Mouse (Mus musculus): ENCODE results near the gene Vps37d.

Gene Vps37d

GRCm38 (mm10) chr5:135077564-135078481 is at the start of gene Vps37d:
Gene Vps37d (minus strand): TSS chr5:135078266.
- DNase-seq = peak; percentile 91 to 99

GRCm38 (mm10) chr5:135127669-135128068 is 49.6 kb upstream of the Vps37d start:
- no peak for DNase-seq

GRCm38 (mm10) chr5:135126121-135126520 is 48.1 kb upstream of the Vps37d start:
- no peak for DNase-seq

GRCm38 (mm10) chr5:135120753-135121152 is 42.7 kb upstream of the Vps37d start:
- no peak for DNase-seq

- peak; percentile 58 to 74 for DNase-seq
Measured at GRCm38 (mm10) chr5:135118589-135119081, 40.6 kb upstream of the Vps37d start.

GRCm38 (mm10) chr5:135115241-135115640 is 37.2 kb upstream of the Vps37d start:
- no peak for DNase-seq

GRCm38 (mm10) chr5:135113782-135114181 is 35.7 kb upstream of the Vps37d start:
- DNase-seq = no peak

GRCm38 (mm10) chr5:135109976-135110375 is 31.9 kb upstream of the Vps37d start:
- DNase-seq = no peak

GRCm38 (mm10) chr5:135109426-135109825 is 31.4 kb upstream of the Vps37d start:
- DNase-seq = no peak

GRCm38 (mm10) chr5:135109017-135109416 is 31.0 kb upstream of the Vps37d start:
- no peak for DNase-seq

- DNase-seq = peak; percentile 59 to 62
Measured at GRCm38 (mm10) chr5:135107521-135108501, 29.7 kb upstream of the Vps37d start.

- peak; percentile 28 to 39 for DNase-seq
Measured at GRCm38 (mm10) chr5:135106758-135107256, 28.7 kb upstream of the Vps37d start.

GRCm38 (mm10) chr5:135103999-135104660 is 26.1 kb upstream of the Vps37d start:
- no peak for DNase-seq

- no peak for DNase-seq
Measured at GRCm38 (mm10) chr5:135100981-135101380, 22.9 kb upstream of the Vps37d start.

GRCm38 (mm10) chr5:135089653-135090052 is 11.6 kb upstream of the Vps37d start, which contains the start of gene Mlxipl:
Gene Mlxipl (plus strand): TSS chr5:135089890.
- no peak for DNase-seq

GRCm38 (mm10) chr5:135086871-135087270 is 8.8 kb upstream of the Vps37d start:
- DNase-seq = no peak

GRCm38 (mm10) chr5:135080539-135080938 is 2.5 kb upstream of the Vps37d start:
- DNase-seq = no peak

GRCm38 (mm10) chr5:135079578-135079977 is 1.5 kb upstream of the Vps37d start:
- no peak for DNase-seq

- no peak for DNase-seq
Measured at GRCm38 (mm10) chr5:135078482-135078810, 380 bp upstream of the Vps37d start.

GRCm38 (mm10) chr5:135076931-135077505 is 1.0 kb downstream of the Vps37d start:
- DNase-seq = peak; percentile 37

- DNase-seq = peak in 1 of 2 experiments; percentile 13
Measured at GRCm38 (mm10) chr5:135076368-135076767, 1.7 kb downstream of the Vps37d start.

GRCm38 (mm10) chr5:135075655-135076054 is 2.4 kb downstream of the Vps37d start:
- DNase-seq = no peak
